Mouse (Mus musculus) layer of hippocampus, adult 8-10 months (tissue): ENCODE data around the gene Limk2. TPM values are rescaled to one million over a fixed set of nuclear protein-coding genes. Genes with fewer than 3 reads are reported as not detected.

Experiments
- DNase-seq, 2 experiments: peaks; one replicate each; pipeline ENCODE4 v3.0.0; 2022; ENCODE audit warnings: low spot score in 2 of 2
- total RNA-seq, 4 experiments: library from RNA; stranded (reverse); gene quantifications; 2 replicates each; pipeline ENCODE4 v1.2.4; 2022

The Limk2 gene
- total RNA-seq, 4 experiments from 2014 or later: 91.2 to 111 (median 105) TPM

- no peak for DNase-seq
Observed at GRCm38 (mm10) chr11:3416399-3416798, 7.4 kb upstream of the Limk2 start.

GRCm38 (mm10) chr11:3412111-3412510 is 3.1 kb upstream of the Limk2 start:
- no peak for DNase-seq

GRCm38 (mm10) chr11:3408131-3408996 is 625 bp downstream of the Limk2 start:
- DNase-seq: no peak

GRCm38 (mm10) chr11:3404287-3405047 is 4.5 kb downstream of the Limk2 start:
- DNase-seq: no peak

- no peak for DNase-seq
Observed at GRCm38 (mm10) chr11:3403024-3403423, 6.0 kb downstream of the Limk2 start.

- DNase-seq: no peak
Observed at GRCm38 (mm10) chr11:3398318-3398717, 10.7 kb downstream of the Limk2 start.

- DNase-seq: peak; percentile 34 to 41
Observed at GRCm38 (mm10) chr11:3396562-3396961, 12.4 kb downstream of the Limk2 start.

- no peak for DNase-seq
Observed at GRCm38 (mm10) chr11:3396091-3396490, 12.9 kb downstream of the Limk2 start.

- no peak for DNase-seq
Observed at GRCm38 (mm10) chr11:3394520-3394919, 14.5 kb downstream of the Limk2 start.

- DNase-seq: no peak
Observed at GRCm38 (mm10) chr11:3392526-3392925, 16.5 kb downstream of the Limk2 start.

- DNase-seq: no peak
Observed at GRCm38 (mm10) chr11:3390789-3391188, 18.2 kb downstream of the Limk2 start.

- no peak for DNase-seq
Observed at GRCm38 (mm10) chr11:3389996-3390395, 19.0 kb downstream of the Limk2 start.

- no peak for DNase-seq
Observed at GRCm38 (mm10) chr11:3387482-3388196, 21.4 kb downstream of the Limk2 start.

- DNase-seq: peak; percentile 69 to 92
Observed at GRCm38 (mm10) chr11:3386941-3387368, 22.0 kb downstream of the Limk2 start.

GRCm38 (mm10) chr11:3382602-3383594 is 26.1 kb downstream of the Limk2 start:
- no peak for DNase-seq

- DNase-seq: no peak
Observed at GRCm38 (mm10) chr11:3381148-3381814, 27.7 kb downstream of the Limk2 start.

GRCm38 (mm10) chr11:3379427-3379826 is 29.6 kb downstream of the Limk2 start:
- no peak for DNase-seq

GRCm38 (mm10) chr11:3374741-3375140 is 34.2 kb downstream of the Limk2 start:
- no peak for DNase-seq

- DNase-seq: no peak
Observed at GRCm38 (mm10) chr11:3374293-3374645, 34.7 kb downstream of the Limk2 start.
